Mouse (Mus musculus) small intestine, adult 2 months (tissue): Measurements from ENCODE around the gene Lsm11. TPM values are rescaled to one million over a fixed set of nuclear protein-coding genes. Genes with fewer than 3 reads are reported as not detected.
"Not testable (repeated sequence)": the region's sequence is repeated elsewhere in the genome, so short reads cannot be mapped to it uniquely, and the experiment has no call there.

Experiments
- H3K27ac ChIP-seq: fragments of 200-500 bp; 2 replicates; pipeline ENCODE4 v1.5.1; 2012; ENCODE audit warnings: low read depth, low read length, control low read depth, inconsistent platforms; ENCODE audit not compliant: insufficient read depth
- H3K27me3 ChIP-seq: fragments of 200-500 bp; 2 replicates; pipeline ENCODE4 v1.6.1; 2012; ENCODE audit warnings: mild to moderate bottlenecking, moderate library complexity, low read length, inconsistent platforms; ENCODE audit not compliant: control insufficient read depth, insufficient read depth
- H3K36me3 ChIP-seq: fragments of 200-500 bp; 2 replicates; pipeline ENCODE4 v1.6.1; 2012; ENCODE audit warnings: mild to moderate bottlenecking, low read length, control low read depth, inconsistent platforms; ENCODE audit not compliant: control insufficient read depth, insufficient read depth
- H3K4me1 ChIP-seq: fragments of 200-500 bp; 2 replicates; pipeline ENCODE4 v1.6.1; 2012; ENCODE audit warnings: low read length, inconsistent platforms, mixed read lengths; ENCODE audit not compliant: control insufficient read depth, insufficient read depth, insufficient read length
- H3K4me3 ChIP-seq: fragments of 200-500 bp; 2 replicates; pipeline ENCODE4 v1.5.1; 2012; ENCODE audit warnings: low read depth, mild to moderate bottlenecking, control low read depth, inconsistent platforms, low read length, moderate library complexity
- CTCF ChIP-seq: fragments of 200-500 bp; IDR thresholded peaks from 2 replicates; pipeline ENCODE4 v1.5.1; 2012; ENCODE audit warnings: low read depth, mild to moderate bottlenecking, control low read depth, inconsistent platforms, low read length, moderate library complexity, mixed read lengths; ENCODE audit not compliant: insufficient replicate concordance, insufficient read length; ENCODE audit errors: extremely low read depth
- POLR2A ChIP-seq: fragments of 200-500 bp; IDR thresholded peaks from 2 replicates; pipeline ENCODE4 v1.6.1; 2012; ENCODE audit warnings: low read depth, mild to moderate bottlenecking, control low read depth, inconsistent platforms, low read length, moderate library complexity
- WGBS: fragments of 180-500 bp; shearing (Covaris S2); methylation state at CpG from one replicate; pipeline ENCODE4 v1.1.7; 2018; 5-methylcytosine and 5-hydroxymethylcytosine counted together
- polyA plus RNA-seq: library from polyadenylated mRNA; depleted of rRNA; stranded (reverse); fragments of >200 nt; gene quantifications from 2 replicates; pipeline ENCODE4 v1.2.3, GENCODE M21; 2012; rRNA removed

Gene Lsm11
- polyA plus RNA-seq, 1 experiment = 3.1 TPM

- Histone ChIP-seq H3K27me3 (no peaks in the 10 kb centered on the region), H3K27ac (no peak overlapping the region)
- WGBS = 29% methylated on average over 8 of the region's 8 CpGs
Measured at GRCm38 (mm10) chr11:45883270-45883931, 61.3 kb downstream of the Lsm11 start.

GRCm38 (mm10) chr11:45881683-45882068, 63.1 kb downstream of the Lsm11 start:
- Histone ChIP-seq H3K27me3 (no peaks in the 10 kb centered on the region), H3K36me3 (peaks cover 33% of the 10 kb centered on the region), H3K4me3 (no peak overlapping the region), H3K4me1 (peaks cover 9% of the 10 kb centered on the region), H3K27ac (no peak overlapping the region)
- 16% methylated on average over 5 of the region's 5 CpGs for WGBS
- TF ChIP-seq POLR2A = no peak
- TF ChIP-seq CTCF = no peak

More at GRCm38 (mm10) chr11:45883270-45883931, 61.3 kb downstream of the Lsm11 start:
- H3K4me3 ChIP-seq = no peak overlapping the region
- H3K4me1 ChIP-seq = peaks cover 7% of the 10 kb centered on the region; the same call in 1 of the 2 replicates
- no peak for TF ChIP-seq POLR2A
- TF ChIP-seq CTCF = no peak
- H3K36me3 ChIP-seq = peaks cover 44% of the 10 kb centered on the region

GRCm38 (mm10) chr11:45881026-45881682, 63.6 kb downstream of the Lsm11 start:
- TF ChIP-seq CTCF = no peak
- no peak for TF ChIP-seq POLR2A
- Histone ChIP-seq H3K4me3 (no peak overlapping the region), H3K27ac (peak overlapping the region; percentile 20; the same call in 1 of the 2 replicates), H3K4me1 (peaks cover 9% of the 10 kb centered on the region), H3K27me3 (no peaks in the 10 kb centered on the region), H3K36me3 (peaks cover 28% of the 10 kb centered on the region)
- WGBS = 18% methylated on average over 6 of the region's 6 CpGs

GRCm38 (mm10) chr11:45879366-45879765, 65.4 kb downstream of the Lsm11 start:
- H3K27ac ChIP-seq, H3K4me1 ChIP-seq, H3K27me3 ChIP-seq, H3K4me3 ChIP-seq: not testable (repeated sequence)
- H3K36me3 ChIP-seq = peaks cover 15% of the 10 kb centered on the region
- 62% methylated on average over 4 of the region's 4 CpGs for WGBS

Other genes with a start within 250 kb of the Lsm11 start
- gene Clint1, start 92.9 kb downstream of the Lsm11 start, polyA plus RNA-seq = 38.7 and 59.2 TPM in 2 replicates
- gene Thg1l, start 10.6 kb upstream of the Lsm11 start, polyA plus RNA-seq = 1.6 and 2.4 TPM in 2 replicates
- 0.11 and 0.17 TPM in 2 replicates for gene Sox30, start 35.4 kb upstream of the Lsm11 start, polyA plus RNA-seq
- 12.6 and 25.3 TPM in 2 replicates for gene Gm12166, start 107.4 kb upstream of the Lsm11 start, polyA plus RNA-seq
- gene Adam19, start 111.1 kb upstream of the Lsm11 start, polyA plus RNA-seq = 4.4 and 6.8 TPM in 2 replicates
- gene Nipal4, start 221.6 kb upstream of the Lsm11 start, polyA plus RNA-seq = 0.49 and 0.89 TPM in 2 replicates